Mouse (Mus musculus) lung, embryonic 16.5 days (tissue): ENCODE results near the gene Nsun4. TPM values are rescaled to one million over a fixed set of nuclear protein-coding genes. Genes with fewer than 3 reads are reported as not detected.

Experiments used
- ATAC-seq: fragments of 200-750 bp; cut with Nextera tagmentation; 2 replicates; pipeline ENCODE4 v1.8.0; 2017; ENCODE audit warnings: low read depth, mild to moderate bottlenecking, moderate library complexity
- H3K27ac ChIP-seq: fragments of 300-500 bp; sonication (generic); 2 replicates; pipeline ENCODE4 v1.5.1; 2014; ENCODE audit warnings: mild to moderate bottlenecking, control low read depth, low read length
- H3K27me3 ChIP-seq: fragments of 300-500 bp; sonication (generic); 2 replicates; pipeline ENCODE4 v1.6.1; 2014; ENCODE audit warnings: low read depth, low read length, mixed read lengths; ENCODE audit not compliant: control insufficient read depth, insufficient read depth
- H3K36me3 ChIP-seq: fragments of 300-500 bp; sonication (generic); 2 replicates; pipeline ENCODE4 v1.6.1; 2014; ENCODE audit warnings: low read length; ENCODE audit not compliant: control insufficient read depth, insufficient read depth
- H3K4me1 ChIP-seq: fragments of 300-500 bp; sonication (generic); replicated peaks from 2 replicates; pipeline ENCODE4 v1.6.1; 2014; ENCODE audit warnings: low read length, mixed read lengths; ENCODE audit not compliant: control insufficient read depth, insufficient read depth
- H3K4me2 ChIP-seq: fragments of 300-500 bp; sonication (generic); 2 replicates; pipeline ENCODE4 v1.6.1; 2014; ENCODE audit warnings: low read depth, low read length, control low read depth
- H3K4me3 ChIP-seq: fragments of 300-500 bp; sonication (generic); 2 replicates; pipeline ENCODE4 v1.5.1; 2014; ENCODE audit warnings: mild to moderate bottlenecking, low read length, control low read depth
- H3K9ac ChIP-seq: fragments of 300-500 bp; sonication (generic); 2 replicates; pipeline ENCODE4 v1.6.1; 2014; ENCODE audit warnings: low read length, control low read depth
- H3K9me3 ChIP-seq: fragments of 300-500 bp; sonication (generic); 2 replicates; pipeline ENCODE4 v1.6.1; 2016; ENCODE audit warnings: low read length; ENCODE audit not compliant: control insufficient read depth
- WGBS: fragments of 180-500 bp; shearing (Covaris S2); extraction: QIAGEN DNeasy Blood & Tissue Kit; methylation state at CpG from one replicate; pipeline ENCODE4 v1.1.7; 2014; 5-methylcytosine and 5-hydroxymethylcytosine counted together
- polyA plus RNA-seq: library from polyadenylated mRNA; unstranded; fragments of >200 nt; fragmentation: Nextera tagmentation; extraction: Ambion mirVana; gene quantifications from 2 replicates; pipeline ENCODE4 v1.2.1, GENCODE M21; 2015

The Nsun4 gene
- polyA plus RNA-seq, 1 experiment from 2014 or later, result 25.9 TPM

DNA sequence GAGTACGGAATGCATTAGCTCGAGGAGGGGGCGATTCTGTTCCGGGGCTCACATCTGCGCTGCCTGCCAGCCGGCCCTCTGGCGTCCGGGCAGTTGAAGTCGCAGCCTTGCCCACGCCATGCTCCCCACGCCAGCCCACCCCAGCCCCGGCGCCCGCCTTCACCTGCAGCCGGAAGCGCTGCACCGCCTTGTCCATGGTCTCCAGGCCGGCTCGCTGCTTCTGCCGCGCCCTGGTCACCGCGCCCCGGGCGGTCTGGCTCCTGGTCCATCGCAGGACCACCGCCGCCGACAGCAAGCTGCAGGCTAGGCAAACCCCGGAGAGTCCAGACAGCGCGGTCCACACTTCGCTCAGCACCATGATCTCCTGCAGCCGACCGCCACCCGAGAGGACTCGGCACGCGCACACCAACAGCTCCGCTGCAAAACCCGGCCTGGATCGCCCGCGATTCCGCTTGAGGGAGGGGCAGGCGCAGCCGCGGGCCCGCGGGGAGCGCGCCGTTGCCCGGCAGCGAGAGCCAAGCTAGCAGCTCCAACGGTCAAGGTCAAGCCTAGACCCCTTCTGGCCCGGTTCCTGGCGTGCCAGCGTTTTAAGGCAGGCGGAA lies 36.3 kb downstream of the Nsun4 start:
- peaks cover 36% of the 10 kb centered on the region for H3K27me3 ChIP-seq
- no peaks in the 10 kb centered on the region for H3K9me3 ChIP-seq
- H3K4me2 ChIP-seq, result peak overlapping the region; percentile 93
- no peaks in the 10 kb centered on the region for H3K36me3 ChIP-seq
- H3K4me3 ChIP-seq, result peak overlapping the region; percentile 70
- peak; percentile 91 for ATAC-seq
- WGBS, result under 1% methylated on average over 54 of the region's 60 CpGs
- peak overlapping the region; percentile 45 for H3K27ac ChIP-seq
- H3K4me1 ChIP-seq, result no peaks in the 10 kb centered on the region; the same call in 1 of the 2 replicates
- peak overlapping the region; percentile 73 for H3K9ac ChIP-seq

DNA sequence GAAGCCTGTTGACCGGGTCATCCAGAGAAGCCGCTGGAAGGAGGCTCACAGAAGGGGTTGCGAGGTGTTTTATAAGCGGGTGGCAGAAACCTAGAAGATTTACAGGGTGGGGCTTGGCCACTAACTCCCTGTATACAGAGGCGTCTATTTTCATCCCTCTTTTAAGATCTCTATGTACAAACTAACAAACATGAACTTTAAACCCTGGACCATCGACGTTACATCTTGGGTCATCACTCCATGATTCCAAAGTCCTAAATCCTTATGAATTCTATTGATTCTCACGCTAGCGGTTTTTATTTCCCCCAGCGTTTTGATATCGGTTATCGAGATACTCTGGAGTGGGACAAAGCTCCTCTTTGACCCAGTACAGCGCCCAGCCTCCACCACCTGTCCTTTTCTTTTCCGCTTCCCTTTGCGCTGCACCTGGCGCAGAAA lies 36.8 kb downstream of the Nsun4 start:
- Histone ChIP-seq H3K9me3 (no peaks in the 10 kb centered on the region), H3K4me2 (peak overlapping the region; percentile 93), H3K4me1 (no peaks in the 10 kb centered on the region; the same call in 1 of the 2 replicates), H3K4me3 (peak overlapping the region; percentile 70), H3K9ac (peak overlapping the region; percentile 73), H3K36me3 (no peaks in the 10 kb centered on the region), H3K27me3 (peaks cover 36% of the 10 kb centered on the region), H3K27ac (0 out of 2 replicates have a peak overlapping the region, but pooled peaks have one; percentile 45)
- WGBS, result 6% methylated on average over 16 of the region's 16 CpGs
- ATAC-seq, result no peak

GRCm38 (mm10) chr4:116016396-116016795 lies 37.3 kb downstream of the Nsun4 start:
- no peaks in the 10 kb centered on the region for H3K36me3 ChIP-seq
- ATAC-seq, result no peak
- H3K9ac ChIP-seq, result 0 out of 2 replicates have a peak overlapping the region, but pooled peaks have one; percentile 73
- H3K27ac ChIP-seq, result no peak overlapping the region
- WGBS, result 42% methylated on average over 3 of the region's 3 CpGs
- no peaks in the 10 kb centered on the region for H3K9me3 ChIP-seq
- peak overlapping the region; percentile 70 for H3K4me3 ChIP-seq
- H3K4me2 ChIP-seq, result peak overlapping the region; percentile 93
- no peaks in the 10 kb centered on the region; the same call in 1 of the 2 replicates for H3K4me1 ChIP-seq
- peaks cover 36% of the 10 kb centered on the region for H3K27me3 ChIP-seq

- no peak overlapping the region for H3K27ac ChIP-seq
- H3K27me3 ChIP-seq, result peaks cover 36% of the 10 kb centered on the region
- no peak overlapping the region for H3K4me3 ChIP-seq
- H3K36me3 ChIP-seq, result no peaks in the 10 kb centered on the region
- WGBS, result 60% methylated on average over 8 of the region's 8 CpGs
- no peak for ATAC-seq
- no peak overlapping the region for H3K9ac ChIP-seq
- H3K4me2 ChIP-seq, result peak overlapping the region; percentile 93; the same call in 1 of the 2 replicates
- H3K9me3 ChIP-seq, result no peaks in the 10 kb centered on the region
- H3K4me1 ChIP-seq, result no peaks in the 10 kb centered on the region; the same call in 1 of the 2 replicates
Measured at GRCm38 (mm10) chr4:116015996-116016395, 37.7 kb downstream of the Nsun4 start.

DNA sequence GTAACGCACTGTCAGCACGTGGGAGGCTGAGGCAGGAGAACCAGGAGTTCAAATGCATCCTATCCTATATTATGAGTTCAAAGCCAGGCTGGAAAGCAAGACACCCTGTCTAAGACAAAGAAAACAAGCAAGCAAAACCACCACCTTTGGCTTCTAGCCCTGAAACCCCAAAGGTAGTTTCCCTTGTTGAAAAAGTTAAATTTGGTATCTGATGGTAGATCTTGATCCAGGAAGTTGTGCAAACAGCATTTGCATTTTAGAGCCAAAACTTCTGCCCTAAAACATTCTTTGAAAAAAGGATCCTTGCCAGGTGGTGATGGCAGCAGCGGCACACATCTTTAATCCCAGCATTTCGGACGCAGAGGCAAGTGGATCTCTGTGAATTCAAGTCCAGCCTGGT lies 38.2 kb downstream of the Nsun4 start:
- Histone ChIP-seq H3K4me2 (no peak overlapping the region), H3K4me3 (no peak overlapping the region), H3K27me3 (peaks cover 36% of the 10 kb centered on the region), H3K4me1 (no peaks in the 10 kb centered on the region; the same call in 1 of the 2 replicates), H3K9ac (no peak overlapping the region), H3K9me3 (no peaks in the 10 kb centered on the region), H3K27ac (no peak overlapping the region), H3K36me3 (no peaks in the 10 kb centered on the region)
- no peak for ATAC-seq
- 83% methylated on average over 5 of the region's 5 CpGs for WGBS

- H3K9ac ChIP-seq, result no peak overlapping the region
- no peak overlapping the region for H3K4me3 ChIP-seq
- H3K36me3 ChIP-seq, result no peaks in the 10 kb centered on the region
- H3K9me3 ChIP-seq, result no peaks in the 10 kb centered on the region
- H3K4me2 ChIP-seq, result no peak overlapping the region
- peaks cover 8% of the 10 kb centered on the region for H3K4me1 ChIP-seq
- 67% methylated on average over 8 of the region's 8 CpGs for WGBS
- H3K27ac ChIP-seq, result no peak overlapping the region
- ATAC-seq, result no peak
- peaks cover 8% of the 10 kb centered on the region for H3K27me3 ChIP-seq
Measured at GRCm38 (mm10) chr4:116010186-116010585, 43.5 kb downstream of the Nsun4 start.

- 56% methylated on average over 4 of the region's 4 CpGs for WGBS
- Histone ChIP-seq H3K9ac (no peak overlapping the region), H3K27ac (no peak overlapping the region), H3K27me3 (no peaks in the 10 kb centered on the region), H3K36me3 (no peaks in the 10 kb centered on the region), H3K9me3 (no peaks in the 10 kb centered on the region), H3K4me1 (peaks cover 2% of the 10 kb centered on the region; the same call in 1 of the 2 replicates), H3K4me2 (no peak overlapping the region), H3K4me3 (no peak overlapping the region)
- ATAC-seq, result no peak
Measured at GRCm38 (mm10) chr4:116001206-116001605, 52.5 kb downstream of the Nsun4 start.

GRCm38 (mm10) chr4:116000671-116001070 lies 53.0 kb downstream of the Nsun4 start:
- Histone ChIP-seq H3K4me2 (no peak overlapping the region), H3K9me3 (no peaks in the 10 kb centered on the region), H3K4me1 (peaks cover under 1% of the 10 kb centered on the region; the same call in 1 of the 2 replicates), H3K27me3 (no peaks in the 10 kb centered on the region), H3K4me3 (no peak overlapping the region), H3K27ac (no peak overlapping the region), H3K36me3 (no peaks in the 10 kb centered on the region), H3K9ac (no peak overlapping the region)
- 40% methylated on average over 6 of the region's 6 CpGs for WGBS
- no peak for ATAC-seq

DNA sequence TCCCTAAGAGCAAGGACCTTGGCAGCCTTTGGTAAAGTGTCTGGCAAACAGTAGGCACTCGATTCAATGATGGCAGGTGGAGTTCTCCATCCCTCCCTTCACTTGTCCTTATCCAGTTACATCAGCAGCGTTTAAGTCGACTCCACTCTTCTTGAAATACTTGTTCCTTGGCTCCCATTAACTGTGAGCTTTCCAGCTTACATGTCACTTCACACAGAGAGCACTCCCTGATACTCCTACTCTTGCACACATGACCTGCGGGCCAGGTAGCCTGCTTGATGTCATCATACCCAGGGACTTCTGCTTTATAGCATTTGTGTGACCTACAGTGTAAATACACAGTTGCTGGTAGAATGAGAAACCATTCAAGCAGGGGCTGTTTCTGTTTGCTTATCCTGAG lies 56.9 kb downstream of the Nsun4 start:
- Histone ChIP-seq H3K9me3 (peaks cover 4% of the 10 kb centered on the region), H3K36me3 (no peaks in the 10 kb centered on the region), H3K4me1 (no peaks in the 10 kb centered on the region), H3K27me3 (no peaks in the 10 kb centered on the region), H3K4me3 (no peak overlapping the region), H3K27ac (no peak overlapping the region), H3K4me2 (no peak overlapping the region), H3K9ac (no peak overlapping the region)
- 36% methylated on average over 4 of the region's 4 CpGs for WGBS
- ATAC-seq, result peak; percentile 48; the same call in 1 of the 2 replicates
